Mouse (Mus musculus) brain, embryonic 14.5 days (tissue): Measurements from ENCODE around the gene Sik3. TPM values are rescaled to one million over a fixed set of nuclear protein-coding genes. Genes with fewer than 3 reads are reported as not detected.
"Not testable (repeated sequence)": the region's sequence is repeated elsewhere in the genome, so short reads cannot be mapped to it uniquely, and the experiment has no call there.

Source experiments
- DNase-seq: peaks from one replicate; pipeline ENCODE4 v3.0.0-alpha.2; 2011; ENCODE audit warnings: low read depth
- CTCF ChIP-seq: fragments of 200-500 bp; IDR thresholded peaks from 2 replicates; pipeline ENCODE4 v1.5.1; 2012; ENCODE audit warnings: inconsistent platforms, mild to moderate bottlenecking, moderate library complexity, borderline replicate concordance; ENCODE audit not compliant: insufficient read depth, insufficient read length; ENCODE audit errors: extremely low read depth
- POLR2A ChIP-seq: fragments of 200-500 bp; IDR thresholded peaks from 2 replicates; pipeline ENCODE4 v1.6.1; 2012; ENCODE audit warnings: mild to moderate bottlenecking, inconsistent platforms, borderline replicate concordance; ENCODE audit not compliant: poor library complexity, insufficient read depth, insufficient read length, severe bottlenecking; ENCODE audit errors: extremely low read depth
- polyA plus RNA-seq: library from polyadenylated mRNA; depleted of rRNA; stranded (reverse); fragments of >200 nt; gene quantifications from 2 replicates; pipeline ENCODE4 v1.2.3, GENCODE M21; 2012

Sik3 gene
- polyA plus RNA-seq, 1 experiment = 24.5 TPM

- no peak for DNase-seq
Observed at GRCm38 (mm10) chr9:46067691-46068090, 55.1 kb downstream of the Sik3 start.

GRCm38 (mm10) chr9:46069013-46069412 lies 56.4 kb downstream of the Sik3 start:
- TF ChIP-seq CTCF (no peak), POLR2A (no peak)

More at GRCm38 (mm10) chr9:46067691-46068090, 55.1 kb downstream of the Sik3 start:
- no peak for TF ChIP-seq CTCF
- TF ChIP-seq POLR2A = no peak

GRCm38 (mm10) chr9:46072101-46072835 lies 59.6 kb downstream of the Sik3 start:
- no peak for TF ChIP-seq CTCF
- TF ChIP-seq POLR2A = no peak
- no peak for DNase-seq

More at GRCm38 (mm10) chr9:46069013-46069412, 56.4 kb downstream of the Sik3 start:
- DNase-seq = no peak

DNA sequence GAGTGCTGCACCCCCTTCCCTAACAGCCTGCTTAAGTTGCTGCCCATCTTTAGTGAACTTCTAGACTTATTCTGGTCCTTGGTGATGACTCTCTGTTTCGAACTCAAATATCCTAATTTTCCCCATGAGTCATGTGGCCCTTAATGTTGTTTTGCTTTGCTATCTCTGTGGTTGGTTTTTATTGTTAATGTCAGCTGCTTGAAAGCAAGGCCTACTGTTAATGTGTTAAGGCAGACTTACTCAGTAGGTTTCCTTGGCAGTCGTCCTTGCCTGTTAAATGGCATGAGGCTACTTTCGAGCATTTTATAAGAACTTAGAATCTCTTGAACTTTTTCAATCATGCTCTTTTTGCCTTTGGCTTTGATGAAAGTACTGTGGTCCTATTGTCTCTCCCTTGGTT lies 60.8 kb downstream of the Sik3 start:
- DNase-seq = no peak
- TF ChIP-seq POLR2A (no peak), CTCF (no peak)

DNA sequence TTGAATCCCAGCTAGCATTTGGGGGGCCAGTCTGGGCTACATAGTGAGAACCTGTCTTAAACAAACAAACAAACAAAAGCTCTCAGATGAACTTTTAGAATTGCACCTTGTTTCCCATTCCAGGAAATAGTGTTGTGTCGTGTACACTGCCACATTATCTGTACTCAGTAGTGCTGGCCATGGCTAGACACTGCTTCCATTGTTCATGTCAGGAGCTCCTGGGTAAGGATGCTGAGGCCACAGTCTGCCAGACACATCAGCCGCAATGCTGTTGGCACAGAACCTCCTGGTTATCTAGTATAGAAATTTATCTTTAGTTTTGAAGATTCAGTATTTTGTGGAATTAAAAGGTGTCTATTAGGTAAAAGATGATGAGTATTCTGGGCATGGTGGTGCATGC lies 63.0 kb downstream of the Sik3 start:
- TF ChIP-seq POLR2A = no peak
- no peak for TF ChIP-seq CTCF

DNA sequence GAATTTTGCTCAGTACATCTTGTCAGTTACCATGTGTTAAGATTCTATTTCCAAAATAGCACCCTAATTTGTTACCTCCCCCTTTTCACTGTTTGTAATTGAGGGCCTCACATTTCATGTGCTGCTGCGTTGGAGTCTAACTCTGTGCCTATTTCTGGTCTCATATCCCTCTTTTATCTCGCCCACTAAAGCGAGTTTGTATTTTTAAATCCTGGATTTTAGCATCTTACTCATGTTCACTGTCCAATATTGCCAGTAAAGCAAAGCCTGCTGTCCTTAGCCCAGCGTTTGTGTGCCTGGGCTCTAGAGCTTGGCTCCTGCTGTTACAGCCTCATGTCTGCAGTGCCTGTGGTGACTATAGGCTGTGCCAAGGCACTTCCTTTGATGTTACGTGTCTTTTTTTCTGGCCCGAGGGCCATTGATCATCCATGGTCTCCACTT lies 69.8 kb downstream of the Sik3 start:
- TF ChIP-seq POLR2A (no peak), CTCF (no peak)
- peak; percentile 20 for DNase-seq

More for the DNA sequence above, 63.0 kb downstream of the Sik3 start:
- no peak for DNase-seq

- TF ChIP-seq POLR2A (no peak), CTCF (no peak)
- peak; percentile 42 for DNase-seq
Observed at GRCm38 (mm10) chr9:46083490-46083893, 70.9 kb downstream of the Sik3 start.

DNA sequence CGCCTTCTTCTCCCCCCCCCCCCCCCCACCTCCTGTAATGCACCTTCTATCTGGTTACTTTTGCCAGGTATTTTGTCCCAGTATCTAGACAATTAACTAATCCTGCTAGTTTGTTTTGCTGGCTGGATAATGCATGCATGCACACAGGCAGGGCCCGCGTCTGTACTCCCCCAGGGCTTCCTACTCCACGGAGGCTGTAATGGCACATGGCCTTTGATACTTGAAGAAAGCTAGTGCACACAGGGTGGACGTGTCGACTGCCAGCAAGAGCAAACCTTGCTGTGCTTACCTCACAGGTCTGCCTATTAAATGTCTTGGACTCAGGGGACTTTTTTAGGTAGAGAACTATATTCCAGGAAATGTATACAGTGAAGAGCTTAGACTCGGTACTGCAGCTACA lies 73.3 kb downstream of the Sik3 start:
- DNase-seq = no peak
- TF ChIP-seq POLR2A = no peak
- no peak for TF ChIP-seq CTCF

DNA sequence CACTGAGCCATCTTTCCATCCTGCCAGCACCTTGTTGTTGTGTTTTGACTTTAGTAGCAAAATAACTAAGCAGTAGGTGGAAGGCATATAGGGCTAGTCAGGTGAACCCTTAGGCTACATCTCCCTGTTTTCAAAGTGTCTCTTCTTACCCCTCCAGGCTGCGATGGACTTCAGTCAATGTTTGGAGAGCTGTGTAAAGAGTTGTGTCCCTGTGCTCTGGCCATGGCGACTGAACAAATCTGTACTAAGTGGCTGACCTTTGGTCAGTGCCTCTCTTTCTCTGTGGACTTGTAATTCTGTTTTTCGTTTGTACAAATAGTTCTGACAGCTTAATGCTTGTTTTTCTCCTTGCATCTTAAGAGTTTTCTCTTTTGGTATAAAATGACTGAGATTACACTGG lies 74.2 kb downstream of the Sik3 start:
- no peak for TF ChIP-seq CTCF
- TF ChIP-seq POLR2A = no peak
- DNase-seq = no peak

DNA sequence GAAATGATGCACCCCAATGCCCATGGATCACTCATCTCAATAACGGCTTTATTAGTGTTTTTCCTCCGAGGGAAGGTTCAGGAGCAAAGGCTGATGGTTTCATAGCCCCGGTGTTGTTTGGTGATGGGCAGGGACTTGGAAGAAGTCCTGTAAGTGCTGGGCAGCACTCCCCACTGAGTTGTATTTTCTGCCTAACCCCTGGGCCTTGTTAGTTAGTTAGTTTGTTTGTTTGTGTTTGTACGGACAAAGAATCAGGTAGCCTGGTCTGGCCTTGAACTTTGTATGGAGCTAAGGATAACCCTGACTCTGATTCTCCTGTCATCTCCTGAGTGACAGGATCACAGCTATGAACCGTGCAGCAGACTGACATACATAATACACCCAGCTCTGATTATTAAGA lies 74.8 kb downstream of the Sik3 start:
- TF ChIP-seq POLR2A (no peak), CTCF (no peak)
- DNase-seq = no peak

DNA sequence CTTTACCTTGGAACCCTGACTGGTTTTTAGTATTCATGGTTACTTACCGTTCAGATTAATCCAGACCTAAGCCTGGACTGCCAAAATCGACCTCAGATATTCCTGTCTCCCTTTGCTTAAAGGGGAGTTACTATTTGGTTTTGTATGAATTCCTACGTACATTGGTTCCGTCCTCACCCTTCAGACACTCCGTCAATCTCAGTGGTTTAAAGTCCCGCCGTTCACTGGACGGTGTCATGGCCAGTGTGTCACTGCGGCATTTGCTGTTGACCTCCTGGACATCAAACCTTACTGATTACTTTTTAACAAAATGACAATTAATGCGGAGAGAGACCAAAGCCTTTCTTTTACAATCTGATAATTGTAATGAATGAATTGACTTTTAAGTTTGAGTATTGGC lies 76.1 kb downstream of the Sik3 start:
- no peak for TF ChIP-seq CTCF
- TF ChIP-seq POLR2A = no peak
- DNase-seq = no peak

- DNase-seq = no peak
- TF ChIP-seq CTCF = no peak
- no peak for TF ChIP-seq POLR2A
Observed at GRCm38 (mm10) chr9:46090066-46090465, 77.4 kb downstream of the Sik3 start.

GRCm38 (mm10) chr9:46091157-46091556 lies 78.5 kb downstream of the Sik3 start:
- DNase-seq = not testable (repeated sequence)

DNA sequence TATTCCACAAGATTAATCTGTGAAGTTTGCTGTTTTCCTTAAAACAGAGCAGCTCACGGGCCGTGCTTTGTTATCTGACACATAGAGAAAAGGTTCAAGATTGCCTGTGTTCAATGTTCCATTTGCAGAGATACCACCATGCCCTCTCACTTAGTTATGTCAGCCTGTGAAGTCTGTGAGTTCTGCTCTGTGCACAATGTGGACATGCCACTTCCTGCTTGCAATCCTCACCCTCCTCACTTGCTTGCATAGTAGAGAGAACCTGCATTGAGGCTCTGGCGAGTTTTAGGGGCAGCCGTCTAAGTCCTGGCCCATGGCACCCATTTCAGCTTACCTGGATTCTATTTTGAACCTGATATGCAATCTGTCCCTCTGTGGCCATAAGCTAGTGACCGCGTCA lies 80.0 kb downstream of the Sik3 start:
- DNase-seq = no peak
- no peak for TF ChIP-seq POLR2A
